Mouse (Mus musculus): Measurements from ENCODE around the gene Shbg.
"Not testable (repeated sequence)": the region's sequence is repeated elsewhere in the genome, so short reads cannot be mapped to it uniquely, and the experiment has no call there.

Gene Shbg

DNA sequence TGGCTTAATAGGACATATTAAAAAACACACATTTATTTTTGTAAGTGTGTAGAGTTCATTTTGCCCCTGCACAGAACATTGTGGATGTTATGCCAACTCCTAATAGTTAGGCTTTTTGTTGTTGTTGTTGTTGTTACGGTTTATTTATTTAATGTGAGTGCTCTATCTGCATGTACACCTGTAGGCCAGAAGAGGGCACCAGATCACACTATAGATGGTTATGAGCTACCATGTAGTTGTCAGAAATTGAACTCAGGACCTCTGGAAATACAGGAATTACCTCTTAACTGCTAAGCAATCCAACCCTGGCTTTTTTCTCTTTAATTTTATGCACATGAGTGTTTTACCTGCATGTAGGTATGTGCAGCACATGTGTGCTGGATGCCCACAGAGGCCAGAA, 12.1 kb upstream of the Shbg start:
- DNase-seq (ENCODE audit: low spot score): peak; percentile 45

DNA sequence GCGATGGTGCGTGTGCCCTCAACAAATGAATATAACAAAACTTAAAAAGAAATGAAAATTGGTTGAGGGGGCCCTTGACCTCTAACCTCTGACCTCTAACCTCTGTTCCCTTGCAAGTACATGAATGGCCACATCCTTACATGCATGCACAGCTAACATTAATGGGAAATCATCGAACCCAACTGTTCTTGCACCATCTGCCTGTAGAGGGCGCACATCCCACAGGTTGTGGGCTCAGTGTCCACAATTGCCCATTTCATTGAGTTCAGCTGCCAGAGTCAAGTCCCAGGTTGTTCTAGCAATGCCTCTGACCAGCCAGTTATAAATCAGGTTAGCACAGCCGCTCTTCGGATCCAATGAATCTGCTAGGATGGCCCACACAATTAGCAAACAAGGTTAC, 10.6 kb upstream of the Shbg start:
- peak; percentile 92 for DNase-seq (ENCODE audit: low spot score)

DNA sequence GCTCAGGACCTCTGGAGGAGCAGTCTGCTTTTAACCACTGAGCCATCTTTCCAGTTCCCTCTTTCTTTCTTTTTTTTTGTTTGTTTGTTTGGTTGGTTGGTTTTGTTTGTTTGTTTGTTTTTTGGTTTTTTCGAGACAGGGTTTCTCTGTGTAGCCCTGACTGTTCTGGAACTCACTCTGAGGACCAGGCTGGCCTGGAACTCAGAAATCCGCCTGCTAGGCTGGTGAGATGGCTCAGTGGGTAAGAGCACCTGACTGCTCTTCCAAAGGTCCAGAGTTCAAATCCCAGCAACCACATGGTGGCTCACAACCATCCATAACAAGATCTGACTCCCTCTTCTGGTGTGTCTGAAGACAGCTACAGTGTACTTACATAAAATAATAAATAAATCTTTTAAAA, 6.6 kb upstream of the Shbg start:
- DNase-seq (ENCODE audit: low spot score): not testable (repeated sequence)

DNA sequence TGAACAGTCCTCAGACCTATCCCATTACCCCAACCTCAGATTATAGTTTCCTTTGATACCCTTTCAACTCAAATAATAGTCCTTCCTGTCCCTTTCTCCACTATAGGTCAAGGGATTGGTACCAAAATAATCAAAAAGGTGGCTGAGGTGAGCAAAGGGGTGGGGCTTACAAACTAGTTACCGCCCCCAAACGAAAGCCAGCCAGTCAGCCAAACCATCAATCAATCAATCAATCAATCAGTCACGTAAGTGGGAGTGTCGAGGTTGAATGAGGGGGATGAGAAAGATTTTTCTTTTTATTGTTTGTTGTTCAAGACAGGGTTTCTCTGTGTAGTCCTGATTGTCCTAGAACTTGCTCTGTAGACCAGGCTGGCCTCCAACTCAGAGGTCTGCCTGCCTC, 5.3 kb upstream of the Shbg start:
- no peak for DNase-seq (ENCODE audit: low spot score)

DNA sequence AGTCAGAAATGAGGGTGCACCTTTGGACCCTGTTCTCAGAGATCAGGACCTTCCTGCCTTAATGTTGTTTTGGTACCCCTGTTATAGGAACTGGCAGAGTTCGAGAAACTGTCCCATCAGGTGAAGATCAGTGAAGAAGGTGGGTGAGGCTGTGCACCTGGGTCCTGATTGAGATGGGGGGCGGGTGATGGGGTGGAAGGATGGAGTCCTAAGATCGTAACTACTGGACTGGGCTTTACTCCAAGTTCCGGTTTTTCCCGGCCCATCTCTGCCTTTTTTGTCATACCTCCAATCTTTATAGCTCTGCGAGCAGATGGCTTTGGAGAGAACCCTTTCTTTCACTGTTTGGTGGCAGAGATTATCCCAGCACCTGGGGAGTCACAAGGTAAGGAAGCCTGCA, 4.7 kb upstream of the Shbg start:
- DNase-seq (ENCODE audit: low spot score): peak; percentile 29

DNA sequence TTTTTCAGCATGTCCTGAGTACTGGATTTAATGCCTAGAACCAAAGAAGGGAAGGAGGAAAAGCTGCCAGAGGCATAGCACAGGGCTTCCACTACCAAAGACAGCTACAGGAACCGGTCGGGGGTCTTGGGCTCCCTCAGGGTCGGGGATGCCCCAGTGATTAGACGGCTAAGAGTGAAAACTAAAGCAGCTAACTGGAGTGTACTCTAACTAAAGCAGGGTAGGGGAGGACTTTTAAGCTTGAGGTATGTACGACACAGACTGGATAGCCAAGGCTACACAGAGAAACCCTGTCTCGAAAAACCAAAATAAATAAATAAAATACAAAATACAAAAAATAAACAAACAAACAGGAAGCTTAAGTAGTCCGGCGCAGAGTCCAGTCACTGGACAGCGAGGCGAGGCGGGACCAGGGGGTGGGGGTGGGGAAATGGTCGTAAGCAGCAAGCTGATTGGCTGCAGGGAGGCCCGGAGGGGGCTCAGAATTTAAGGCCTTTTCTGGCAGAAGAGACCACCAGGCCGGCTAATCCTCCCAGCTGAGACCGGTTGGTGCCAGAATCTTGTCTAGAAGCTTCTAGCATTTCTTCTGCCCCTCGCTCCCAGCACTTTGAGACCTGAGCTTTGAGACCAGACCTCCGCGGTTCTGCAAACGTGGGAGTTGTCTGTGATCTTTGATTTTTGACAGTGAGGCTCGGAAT, 4.0 kb upstream of the Shbg start, which contains the start of gene Sat2:
Sat2 (plus strand) TSS at position 454 of the 698 bp plus-strand sequence.
- peak; percentile 93 for DNase-seq (ENCODE audit: low spot score)

DNA sequence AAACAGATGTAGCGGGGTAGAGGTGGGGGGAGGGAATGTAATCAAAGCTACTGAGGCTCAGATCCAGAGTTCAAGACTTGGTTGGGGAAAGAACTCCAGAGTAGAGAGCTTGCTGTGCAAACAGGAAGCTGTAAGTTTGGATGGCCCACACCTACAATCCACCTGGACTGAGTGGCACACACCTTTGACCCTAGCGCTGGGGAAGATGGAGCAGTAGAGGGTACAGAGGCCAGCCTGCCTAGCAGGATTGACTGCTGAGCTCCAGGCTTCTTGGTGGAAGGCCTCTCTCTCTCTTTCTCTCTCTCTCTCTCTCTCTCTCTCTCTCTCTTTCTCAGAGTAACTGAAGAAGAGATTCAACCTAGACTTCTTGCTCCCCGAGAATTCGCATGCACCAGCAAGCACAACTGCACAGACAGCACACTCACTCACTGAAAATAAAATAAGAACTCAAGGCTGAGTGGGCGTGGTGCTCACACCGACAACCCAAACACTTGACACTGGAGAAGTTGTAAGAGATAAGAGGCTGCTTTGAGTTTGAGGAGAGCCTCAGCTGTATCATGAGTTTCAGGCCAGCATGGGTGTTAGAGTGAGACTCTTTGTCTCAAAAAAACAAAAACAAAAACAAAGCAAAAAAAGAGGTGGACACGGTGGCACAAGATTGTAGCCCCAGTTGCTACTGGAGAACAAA, 2.8 kb upstream of the Shbg start:
- no peak for DNase-seq (ENCODE audit: low spot score)

DNA sequence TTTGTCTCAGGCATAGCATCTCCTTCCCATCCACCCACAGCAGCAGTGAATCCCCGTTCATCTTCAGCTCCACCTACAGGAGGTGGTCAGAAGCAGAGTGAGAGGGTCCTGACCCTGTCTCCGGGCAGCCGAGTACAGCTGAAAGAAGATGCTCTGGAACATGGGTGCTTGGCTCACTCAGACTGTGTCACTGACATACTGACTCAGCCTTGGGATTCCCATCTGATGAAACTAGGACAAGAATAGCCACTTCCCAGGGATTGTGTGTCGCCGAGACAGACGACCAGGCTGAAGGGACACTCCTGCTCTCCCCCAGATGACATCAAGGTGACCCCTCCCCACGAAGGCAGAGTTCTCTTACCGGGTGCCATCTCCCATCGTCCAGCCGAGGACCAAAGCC, 924 bp downstream of the Shbg start:
- no peak for DNase-seq (ENCODE audit: low spot score)

DNA sequence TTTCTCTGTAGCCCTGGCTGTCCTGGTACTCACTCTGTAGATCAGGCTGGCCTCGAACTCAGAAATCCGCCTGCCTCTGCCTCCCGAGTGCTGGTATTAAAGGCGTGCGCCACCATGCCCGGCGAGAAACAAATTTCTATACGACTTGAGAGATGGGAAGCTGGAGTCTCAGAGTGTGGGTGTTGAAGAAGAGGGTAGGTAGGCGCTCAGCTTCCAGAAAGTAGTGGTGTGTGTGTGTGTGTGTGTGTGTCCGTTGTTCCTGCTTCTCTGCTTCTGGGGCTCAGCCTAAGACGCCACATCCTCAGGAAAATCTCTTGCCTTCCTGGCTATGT, 3.5 kb downstream of the Shbg start:
- not testable (repeated sequence) for DNase-seq (ENCODE audit: low spot score)

DNA sequence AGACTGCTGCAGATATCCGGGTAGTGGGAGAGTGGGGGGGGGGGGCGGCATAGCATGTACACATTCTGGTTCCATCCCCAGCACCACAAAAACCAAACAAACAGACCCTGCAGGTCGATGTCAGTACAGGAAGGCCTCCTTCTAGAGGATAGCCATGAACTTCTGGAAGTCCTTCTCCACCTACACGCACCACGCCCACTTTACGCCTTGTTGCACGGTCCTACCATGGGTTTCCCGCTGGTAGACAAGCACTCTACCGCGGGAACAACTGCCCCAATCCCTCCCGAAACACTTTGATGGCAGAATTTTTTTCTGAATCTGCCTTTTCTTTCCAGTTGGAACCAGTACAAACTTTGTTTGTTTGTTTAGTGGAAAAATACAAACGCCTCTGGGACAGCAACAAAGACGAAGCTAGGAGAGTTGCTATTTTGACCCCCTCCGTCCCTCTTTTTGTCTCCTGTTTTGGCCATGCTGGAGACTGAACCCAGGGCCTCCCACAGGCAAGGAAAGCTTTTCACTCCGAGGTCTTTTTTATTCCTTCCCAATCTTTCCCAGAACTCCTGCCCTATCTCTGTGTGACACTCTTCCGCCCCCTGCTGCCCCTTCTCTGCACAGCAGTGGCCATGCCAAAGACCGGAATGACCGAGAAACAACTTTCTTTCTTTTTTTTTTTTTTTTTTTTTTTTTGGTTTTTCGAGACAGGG, 4.0 kb downstream of the Shbg start:
- DNase-seq (ENCODE audit: low spot score): peak; percentile 92

DNA sequence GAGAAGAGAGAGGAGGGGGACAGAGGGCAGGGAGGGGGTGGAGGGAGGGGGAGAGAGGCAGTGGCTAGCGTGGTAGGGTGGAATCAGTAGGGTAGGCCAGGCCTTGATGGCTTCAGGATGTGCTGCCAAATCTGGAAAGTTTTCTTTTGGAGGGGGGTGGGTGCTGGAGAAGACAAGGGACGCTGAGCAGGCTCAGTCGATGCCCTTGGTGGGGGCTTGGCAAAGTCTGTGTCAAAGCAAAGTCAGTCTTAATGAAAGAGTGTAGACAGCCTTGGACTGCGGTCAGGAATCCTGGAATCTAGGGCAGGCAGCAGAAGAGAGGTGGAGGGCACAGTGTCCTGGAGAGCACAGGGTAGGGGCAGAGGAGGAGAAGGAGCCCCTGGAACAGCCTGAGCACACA, 6.8 kb downstream of the Shbg start:
- no peak for DNase-seq (ENCODE audit: low spot score)

DNA sequence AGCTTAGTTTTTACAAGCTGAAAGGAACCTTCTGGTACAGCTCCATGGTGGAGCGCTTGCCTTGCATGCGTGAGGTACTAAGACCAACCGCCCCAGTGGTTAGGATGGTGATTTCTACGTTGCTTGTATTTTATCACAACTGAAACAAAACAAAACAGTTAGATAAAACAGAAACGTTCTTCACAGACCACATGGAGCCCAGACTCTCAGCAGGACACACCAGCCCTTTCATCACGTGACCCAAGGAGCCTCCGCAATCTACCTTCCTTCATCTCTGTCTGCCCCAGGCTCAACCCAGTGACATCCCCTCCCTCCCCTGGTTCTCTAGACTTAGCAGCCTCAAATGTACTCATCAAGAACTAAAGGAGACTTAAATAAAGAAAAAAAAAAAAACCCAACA, 8.3 kb downstream of the Shbg start:
- no peak for DNase-seq (ENCODE audit: low spot score)

DNA sequence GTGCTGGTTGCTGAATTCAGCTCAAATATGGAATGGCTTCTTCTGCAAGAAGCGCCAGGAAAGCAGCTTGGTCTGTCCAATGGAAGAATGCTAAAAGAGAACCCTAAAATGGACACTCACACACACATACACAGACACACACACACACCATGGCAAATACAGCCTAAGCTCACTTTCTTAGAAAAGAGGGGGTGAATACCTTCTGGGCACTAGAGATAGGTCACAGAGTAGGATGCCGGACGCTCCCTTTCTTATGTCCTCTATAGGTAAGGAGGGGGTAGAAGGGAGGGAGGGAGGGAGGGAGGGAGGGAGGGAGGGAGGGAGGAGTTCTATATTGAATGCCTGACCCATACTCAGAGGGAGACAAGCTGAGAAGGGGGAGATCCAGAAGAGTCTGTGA, 9.2 kb downstream of the Shbg start:
- no peak for DNase-seq (ENCODE audit: low spot score)

DNA sequence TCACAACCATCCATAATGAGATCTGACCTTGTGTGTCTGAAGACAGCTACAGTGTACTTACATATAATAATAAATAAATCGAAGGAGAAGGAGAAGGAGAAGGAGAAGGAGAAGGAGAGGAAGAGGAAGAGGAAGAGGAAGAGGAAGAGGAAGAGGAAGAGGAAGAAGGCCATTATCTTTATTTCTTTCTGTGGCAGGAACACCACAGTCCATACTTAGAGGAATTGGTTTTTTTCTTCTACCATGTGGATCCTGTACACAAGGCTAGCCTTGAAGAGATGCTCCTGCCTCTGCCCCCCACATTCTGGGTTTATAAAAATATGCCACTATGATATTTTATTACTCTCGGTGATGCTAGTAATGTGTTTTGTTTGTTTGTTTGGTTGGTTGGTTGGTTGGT, 10.9 kb downstream of the Shbg start:
- no peak for DNase-seq (ENCODE audit: low spot score)

DNA sequence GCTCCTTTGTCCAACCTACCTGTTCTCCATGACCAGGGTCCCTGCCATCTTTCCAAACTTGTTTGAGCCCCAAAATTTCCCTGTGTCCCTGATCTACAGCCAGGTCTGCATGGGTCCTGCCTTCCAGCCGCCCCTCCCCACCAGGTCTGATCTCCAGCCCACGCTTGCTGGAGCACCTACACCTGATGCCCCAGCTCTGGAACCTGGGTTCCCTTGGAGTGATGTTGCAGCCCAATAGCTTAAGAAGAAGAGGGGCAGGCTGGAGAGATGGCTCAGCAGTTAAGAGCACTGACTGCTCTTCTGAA, 11.3 kb downstream of the Shbg start:
- DNase-seq (ENCODE audit: low spot score): no peak

DNA sequence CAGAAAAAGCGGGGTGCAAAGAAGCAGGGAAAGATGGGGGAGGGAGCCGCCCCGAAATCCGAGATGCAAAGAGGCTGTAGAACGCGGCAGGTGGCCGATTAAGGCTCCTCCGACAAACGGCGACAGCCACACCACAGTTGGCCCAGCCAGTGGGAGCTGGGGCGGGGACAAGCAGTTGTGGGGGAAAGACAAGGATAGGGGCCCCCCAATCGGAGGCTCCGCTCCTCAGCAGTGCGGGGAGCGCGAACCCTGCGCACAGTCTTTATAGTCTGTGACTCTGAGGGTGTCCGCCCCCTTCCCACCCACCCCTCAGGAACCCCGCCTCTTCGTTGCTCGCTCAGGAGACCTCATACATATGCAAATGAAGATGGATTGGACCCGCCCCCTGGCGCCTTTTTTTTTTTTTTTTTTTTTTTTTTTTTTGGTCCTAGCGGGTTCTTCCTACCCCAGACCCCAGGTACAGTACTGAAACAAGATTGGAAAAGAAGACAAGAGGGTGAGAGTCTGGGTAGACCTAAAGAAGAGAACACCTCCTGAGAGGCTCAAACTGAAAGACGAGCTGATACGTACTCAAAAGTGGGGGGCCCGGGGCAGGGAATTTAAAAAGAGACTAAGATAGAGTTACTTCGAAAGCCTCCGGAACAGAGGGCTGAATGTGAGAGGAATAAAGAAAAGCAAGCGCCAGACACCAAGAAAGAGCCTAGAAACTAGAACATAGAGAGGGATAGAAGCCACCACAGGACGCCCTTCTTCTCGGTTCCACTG, 11.8 kb downstream of the Shbg start, which contains the start of gene Atp1b2:
Atp1b2 (minus strand) TSS at position 217 of the 765 bp plus-strand sequence.
- peak; percentile 87 for DNase-seq (ENCODE audit: low spot score)

DNA sequence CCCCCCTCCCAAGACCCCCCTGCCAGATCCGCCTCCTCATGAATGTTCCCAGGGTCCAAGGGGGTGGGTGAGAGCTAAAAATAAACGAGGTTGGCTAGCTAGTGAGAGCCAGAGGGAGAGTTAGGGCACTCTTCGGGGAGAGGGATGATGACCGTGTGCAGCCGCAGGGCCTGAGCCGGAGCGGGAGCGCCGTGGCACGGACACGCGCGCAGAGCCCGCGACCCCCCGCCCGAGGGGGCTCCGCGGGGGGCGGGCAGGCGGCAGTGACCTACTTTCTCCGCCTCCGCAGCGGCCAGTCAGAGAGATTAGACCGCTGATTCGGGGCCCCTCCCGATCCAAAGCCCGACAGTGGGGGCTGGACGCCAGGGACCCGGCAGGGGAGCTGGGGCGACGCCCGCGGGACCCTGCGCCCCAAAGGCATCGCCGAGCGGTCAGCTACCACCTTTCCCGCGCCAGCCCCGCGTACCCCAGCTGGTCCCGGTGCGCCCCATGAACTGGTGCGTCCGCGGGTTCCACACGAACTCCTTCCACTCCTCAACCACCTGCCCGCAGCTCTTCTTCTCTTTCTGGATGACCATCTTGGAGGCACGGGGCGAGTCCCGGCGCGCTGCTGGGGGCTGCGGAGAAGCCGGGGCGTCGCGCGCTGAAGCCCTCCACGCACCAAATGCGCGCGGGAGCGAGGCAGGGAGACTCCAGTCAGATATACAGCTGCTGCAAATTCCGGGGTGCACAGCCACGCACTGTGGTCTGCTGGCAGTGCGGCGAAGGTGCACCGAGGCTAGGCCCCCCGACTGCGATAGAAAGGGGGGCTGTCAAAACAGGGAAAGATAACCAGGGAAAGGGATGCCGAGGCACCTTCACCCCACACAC, 12.7 kb downstream of the Shbg start:
- DNase-seq (ENCODE audit: low spot score): peak; percentile 18

DNA sequence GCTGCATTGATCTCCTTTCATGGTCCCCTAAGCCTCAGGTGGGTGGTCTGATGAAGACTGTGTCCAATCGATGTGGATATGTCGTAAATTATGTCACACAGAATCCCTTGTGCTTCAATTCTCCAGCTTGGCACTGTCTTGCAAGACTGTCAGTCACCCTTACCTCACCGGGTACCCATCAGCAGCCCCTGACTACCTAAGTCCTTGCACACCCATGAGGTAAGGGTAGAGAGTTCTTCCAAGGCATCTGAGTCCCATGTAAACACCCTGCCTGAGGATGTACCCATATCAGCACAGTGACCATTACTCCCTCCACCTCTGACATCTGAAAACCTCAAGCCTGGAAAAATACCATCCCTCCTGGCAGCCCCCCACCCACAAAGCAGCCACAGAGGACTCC, 13.4 kb downstream of the Shbg start:
- peak; percentile 20 for DNase-seq (ENCODE audit: low spot score)

DNA sequence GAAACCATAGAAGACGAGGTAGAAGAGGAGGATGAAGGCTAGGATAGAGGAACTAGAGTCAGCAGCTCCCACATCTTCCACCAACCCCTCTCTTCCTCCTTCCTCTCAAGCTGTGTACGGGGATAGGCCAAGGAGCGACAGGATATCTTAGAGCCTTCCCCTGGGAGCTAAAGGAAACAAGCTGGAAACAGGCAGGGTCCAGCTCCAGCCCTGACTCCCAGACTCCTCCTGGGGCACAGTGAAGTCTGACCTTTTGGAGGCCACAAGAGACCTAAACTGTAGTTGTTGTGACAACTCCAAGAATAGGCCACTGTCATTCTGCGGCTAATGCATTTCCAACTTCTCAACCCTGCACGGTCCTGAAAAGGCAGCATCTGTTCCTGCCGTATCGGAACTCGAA, 14.2 kb downstream of the Shbg start:
- no peak for DNase-seq (ENCODE audit: low spot score)

DNA sequence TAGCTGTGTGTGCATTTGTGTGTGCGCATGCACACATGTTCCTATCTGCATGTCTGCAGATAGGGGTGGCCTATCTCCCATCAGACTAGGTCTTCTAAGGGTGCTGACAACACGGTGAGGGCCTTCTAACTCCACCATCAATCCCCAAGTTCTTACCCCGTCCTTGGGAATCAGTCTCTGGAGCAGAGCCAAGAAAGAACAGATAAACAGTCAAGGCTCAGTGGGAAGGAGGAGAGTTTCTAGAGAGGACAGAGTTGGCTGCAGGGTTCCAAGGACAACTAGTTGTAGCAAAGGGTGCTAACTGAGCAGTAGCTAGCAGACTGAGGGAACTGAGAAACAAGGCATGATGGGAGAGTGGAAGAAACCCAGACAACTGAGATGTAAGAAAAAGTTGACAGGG, 15.9 kb downstream of the Shbg start:
- DNase-seq (ENCODE audit: low spot score): no peak

DNA sequence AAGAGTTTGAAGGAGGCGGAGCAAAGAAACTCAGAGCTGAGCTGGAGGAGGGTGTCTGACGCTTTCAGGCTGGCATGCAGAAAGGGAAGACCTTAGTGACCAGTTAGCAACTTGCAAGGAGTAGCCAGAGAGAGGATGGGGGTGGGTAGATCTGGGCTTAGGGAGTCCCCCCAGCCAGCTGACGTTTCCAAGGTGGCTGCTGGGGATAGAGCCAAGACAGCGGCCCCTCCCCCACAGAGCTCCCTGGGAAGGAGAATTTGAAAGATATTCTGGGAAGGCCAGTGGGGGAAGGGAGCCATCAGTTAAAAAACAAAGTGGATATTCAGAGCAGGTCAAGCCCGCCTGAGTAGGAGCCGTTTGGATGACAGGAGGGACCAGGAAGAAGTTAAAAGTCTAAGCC, 17.6 kb downstream of the Shbg start:
- DNase-seq (ENCODE audit: low spot score): peak; percentile 85

DNA sequence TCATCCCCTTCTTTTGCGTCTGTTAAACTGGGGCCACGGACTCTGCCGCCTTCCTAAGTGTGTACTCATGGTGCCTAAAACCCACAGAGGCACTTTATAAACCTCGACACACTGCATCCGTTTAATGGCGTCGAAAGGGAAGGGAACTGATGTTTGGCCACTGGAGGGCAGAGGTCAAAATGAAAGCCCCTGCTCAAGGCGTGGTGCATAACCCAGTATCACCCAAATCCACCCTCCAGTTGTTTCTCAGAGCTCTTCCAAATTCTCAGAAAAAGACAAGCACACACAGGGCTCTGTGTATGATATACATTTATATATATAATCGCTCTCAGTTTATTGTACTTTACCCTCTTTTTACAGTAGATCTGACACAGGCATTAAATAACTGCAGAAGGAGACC, 18.3 kb downstream of the Shbg start:
- peak; percentile 55 for DNase-seq (ENCODE audit: low spot score)
